Mouse (Mus musculus) cerebellum, adult 2 months (tissue): ENCODE results near the gene Nans.

Experiments used
- CTCF ChIP-seq: fragments of 200-500 bp; IDR thresholded peaks from 2 replicates; pipeline ENCODE4 v1.5.1; 2011; ENCODE audit warnings: low read depth, mild to moderate bottlenecking, control low read depth, low read length, moderate library complexity, borderline replicate concordance; ENCODE audit not compliant: insufficient read depth
- POLR2A ChIP-seq: fragments of 200-500 bp; IDR thresholded peaks from 2 replicates; pipeline ENCODE4 v1.6.1; 2011; ENCODE audit warnings: low read length, control low read depth, borderline replicate concordance; ENCODE audit not compliant: insufficient read depth

- TF ChIP-seq CTCF (no peak), POLR2A (no peak)
These were observed 32.4 kb downstream of the Nans start for GRCm38 (mm10) chr4:46521457-46521856.
